Mouse (Mus musculus) ES-E14 (cell line): Measurements from ENCODE around the gene Olfr539. TPM values are rescaled to one million over a fixed set of nuclear protein-coding genes. Genes with fewer than 3 reads are reported as not detected.
"Not testable (repeated sequence)": the region's sequence is repeated elsewhere in the genome, so short reads cannot be mapped to it uniquely, and the experiment has no call there.

Experiments used
- DNase-seq: peaks from one replicate; pipeline ENCODE4 v3.0.0-alpha.2; 2013; ENCODE audit warnings: low read depth, low spot score
- H3K27ac ChIP-seq: 2 replicates; pipeline ENCODE4 v1.5.1; 2012; ENCODE audit warnings: low read depth, mild to moderate bottlenecking, low read length, moderate library complexity, mixed read lengths; ENCODE audit not compliant: poor library complexity, insufficient read depth, severe bottlenecking
- H3K36me3 ChIP-seq: 2 replicates; pipeline ENCODE4 v1.6.1; 2012; ENCODE audit warnings: mild to moderate bottlenecking, low read length, moderate library complexity, mixed read lengths; ENCODE audit not compliant: control insufficient read depth, poor library complexity, insufficient read depth, severe bottlenecking
- H3K4me1 ChIP-seq, 2 experiments: fragments of 150-350 bp in 1 of 2; sonication (generic) in 1 of 2; 2 replicates each; pipeline ENCODE4 v1.6.1; 2012; ENCODE audit warnings: low read length in 2 of 2, mild to moderate bottlenecking in 1 of 2, mixed read lengths in 1 of 2; ENCODE audit not compliant: control insufficient read depth in 2 of 2, insufficient read depth in 2 of 2, poor library complexity in 1 of 2
- H3K4me3 ChIP-seq, 2 experiments: fragments of 150-350 bp in 1 of 2; sonication (generic) in 1 of 2; 2 replicates each; pipeline ENCODE4 v1.5.1; 2012; ENCODE audit warnings: low read length in 2 of 2, low read depth in 1 of 2, mild to moderate bottlenecking in 1 of 2, mixed read lengths in 1 of 2; ENCODE audit not compliant: insufficient read depth in 1 of 2, poor library complexity in 1 of 2, severe bottlenecking in 1 of 2
- H3K9ac ChIP-seq: 2 replicates; pipeline ENCODE4 v1.6.1; 2012; ENCODE audit warnings: low read depth, mild to moderate bottlenecking, low read length, mixed read lengths; ENCODE audit not compliant: poor library complexity, insufficient read depth, severe bottlenecking
- H3K9me3 ChIP-seq: fragments of 150-350 bp; sonication (generic); 2 replicates; pipeline ENCODE4 v1.6.1; 2012; ENCODE audit warnings: low read depth, mild to moderate bottlenecking, low read length; ENCODE audit not compliant: control insufficient read depth, insufficient read depth
- CHD2 ChIP-seq: IDR thresholded peaks from 2 replicates; pipeline ENCODE4 v1.6.1; 2014; ENCODE audit warnings: mild to moderate bottlenecking, low read depth, low read length, inconsistent platforms
- HCFC1 ChIP-seq: IDR thresholded peaks from 2 replicates; pipeline ENCODE4 v1.6.1; 2012; ENCODE audit warnings: low read length, inconsistent platforms, borderline replicate concordance; ENCODE audit not compliant: insufficient read depth
- MAFK ChIP-seq: IDR thresholded peaks from 2 replicates; pipeline ENCODE4 v1.6.1; 2014; ENCODE audit warnings: mild to moderate bottlenecking, low read depth, low read length, inconsistent platforms; ENCODE audit not compliant: insufficient read depth
- ZC3H11A ChIP-seq: IDR thresholded peaks from 2 replicates; pipeline ENCODE4 v1.6.1; 2012; ENCODE audit warnings: low read depth, mild to moderate bottlenecking, inconsistent platforms, low read length, borderline replicate concordance
- ZNF384 ChIP-seq: IDR thresholded peaks from 2 replicates; pipeline ENCODE4 v1.6.1; 2012; ENCODE audit warnings: low read depth, low read length, inconsistent platforms
- in situ Hi-C, 2 experiments: fragments of 600-800 bp; cut with MboI; formaldehyde crosslinking; loops; one replicate each; pipeline ENCODE4 v1.15.1; 2025; ENCODE audit warnings: low sequenced_read_pairs in 2 of 2, inconsistent platforms in 1 of 2; ENCODE audit not compliant: unreplicated experiment in 2 of 2
- total RNA-seq: library from RNA; depleted of rRNA; stranded (reverse); fragments of 300-350 nt; gene quantifications from 2 replicates; pipeline ENCODE4 v1.2.3, GENCODE M21; 2012; rRNA removed

Olfr539 gene
- total RNA-seq: 0.40 and 0.53 TPM in 2 replicates

DNA sequence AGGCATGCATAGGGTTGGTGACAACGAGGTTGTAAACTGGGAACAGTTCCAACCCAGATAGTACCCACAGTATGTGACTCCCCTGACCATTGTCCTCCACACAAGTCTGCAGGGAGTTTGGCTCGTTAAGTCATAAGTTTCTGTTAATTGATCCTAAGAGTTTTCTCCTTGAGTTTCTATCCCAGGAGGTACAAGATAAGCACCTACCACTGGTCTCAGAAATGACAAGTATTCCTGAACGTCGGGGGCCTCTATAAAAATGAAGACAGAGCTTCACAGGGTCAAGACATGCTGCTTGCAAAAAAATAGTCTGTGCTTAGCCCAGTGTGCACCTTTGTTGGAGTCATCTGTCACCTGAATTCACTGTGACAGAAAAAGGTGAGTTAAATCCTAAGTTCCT, at the start of gene Olfr539:
Gene Olfr539, plus strand, starts transcription at position 301 of the 400 bp plus-strand sequence.
- Histone ChIP-seq H3K27ac (no peak within 1 kb of the TSS), H3K4me1 (no peaks in the 10 kb centered on the region), H3K9me3 (no peaks in the 10 kb centered on the region), H3K36me3 (no peaks in the 10 kb centered on the region), H3K4me3 (no peak within 1 kb of the TSS), H3K9ac (no peak within 1 kb of the TSS)
- TF ChIP-seq ZNF384: no peak
- no peak for TF ChIP-seq CHD2
- no peak for TF ChIP-seq MAFK
- no peak for TF ChIP-seq ZC3H11A
- no peak for TF ChIP-seq HCFC1
- in situ Hi-C loops: no loop called here
- DNase-seq: no peak

- H3K9ac ChIP-seq, H3K9me3 ChIP-seq, H3K4me3 ChIP-seq, in situ Hi-C loops, H3K27ac ChIP-seq, H3K36me3 ChIP-seq, DNase-seq, H3K4me1 ChIP-seq: not testable (repeated sequence)
Measured at GRCm38 (mm10) chr7:140628670-140629069, 31.1 kb upstream of the Olfr539 start, which contains the start of gene Olfr61. TSS of gene Olfr61 (plus strand) at chr7:140628970.

DNA sequence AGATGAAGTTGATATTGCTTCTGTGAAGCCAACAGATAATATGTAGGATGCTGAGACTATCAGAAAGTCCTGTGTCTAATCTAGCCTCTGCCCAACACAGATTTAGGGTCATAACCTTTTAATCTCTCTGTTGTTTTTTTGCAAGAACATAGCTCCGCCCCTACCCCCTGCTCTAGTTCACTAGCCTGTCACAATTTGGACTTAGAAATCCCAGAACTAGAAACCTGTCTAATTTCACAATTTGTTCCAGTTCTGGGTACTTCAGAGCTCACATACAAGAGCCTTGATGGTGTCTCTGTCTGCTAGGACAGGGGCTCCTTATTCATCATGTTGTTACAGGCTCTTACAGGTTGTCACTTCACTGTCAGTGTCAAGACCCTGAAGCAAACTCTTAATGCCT, 29.2 kb upstream of the Olfr539 start:
- no peak for TF ChIP-seq CHD2
- TF ChIP-seq MAFK: no peak
- TF ChIP-seq ZNF384: no peak
- TF ChIP-seq HCFC1: no peak
- no peak for TF ChIP-seq ZC3H11A
- H3K9me3 ChIP-seq: no peaks in the 10 kb centered on the region
- no peak overlapping the region for H3K4me3 ChIP-seq
- in situ Hi-C loops: no loop called here
- H3K4me1 ChIP-seq: no peaks in the 10 kb centered on the region; a peak in 1 of 4 replicates
- no peak overlapping the region for H3K9ac ChIP-seq
- no peak overlapping the region for H3K27ac ChIP-seq
- H3K36me3 ChIP-seq: no peaks in the 10 kb centered on the region
- DNase-seq: no peak

DNA sequence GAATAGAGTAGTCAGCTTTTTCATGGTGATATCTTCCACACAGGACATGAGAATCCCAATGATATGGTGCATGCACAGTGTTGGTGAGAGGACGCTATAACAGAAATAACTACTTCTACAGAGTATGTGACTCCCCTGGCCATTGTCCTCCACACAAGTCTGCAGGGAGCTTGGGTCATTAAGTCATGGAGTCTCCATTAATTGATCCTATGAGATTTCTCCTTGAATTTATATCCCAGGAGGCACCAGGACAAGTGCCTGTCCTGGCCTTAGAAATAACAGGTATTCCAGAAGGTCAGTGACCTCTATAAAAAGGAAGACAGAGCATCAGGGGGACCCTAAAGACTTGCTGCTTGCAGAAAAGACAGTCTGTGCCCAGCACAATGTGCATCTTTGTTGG, 13.6 kb upstream of the Olfr539 start, which contains the start of gene Olfr53:
Gene Olfr53, plus strand, starts transcription at position 301 of the 400 bp plus-strand sequence.
- H3K9me3 ChIP-seq: no peaks in the 10 kb centered on the region
- H3K9ac ChIP-seq: no peak within 1 kb of the TSS
- H3K4me1 ChIP-seq: no peaks in the 10 kb centered on the region
- no peak within 1 kb of the TSS for H3K4me3 ChIP-seq
- no peak for TF ChIP-seq CHD2
- TF ChIP-seq MAFK: no peak
- no peak for TF ChIP-seq ZC3H11A
- no peak for TF ChIP-seq ZNF384
- TF ChIP-seq HCFC1: no peak
- no peaks in the 10 kb centered on the region for H3K36me3 ChIP-seq
- no peak within 1 kb of the TSS for H3K27ac ChIP-seq
- no peak for DNase-seq
- in situ Hi-C loops: no loop called here

DNA sequence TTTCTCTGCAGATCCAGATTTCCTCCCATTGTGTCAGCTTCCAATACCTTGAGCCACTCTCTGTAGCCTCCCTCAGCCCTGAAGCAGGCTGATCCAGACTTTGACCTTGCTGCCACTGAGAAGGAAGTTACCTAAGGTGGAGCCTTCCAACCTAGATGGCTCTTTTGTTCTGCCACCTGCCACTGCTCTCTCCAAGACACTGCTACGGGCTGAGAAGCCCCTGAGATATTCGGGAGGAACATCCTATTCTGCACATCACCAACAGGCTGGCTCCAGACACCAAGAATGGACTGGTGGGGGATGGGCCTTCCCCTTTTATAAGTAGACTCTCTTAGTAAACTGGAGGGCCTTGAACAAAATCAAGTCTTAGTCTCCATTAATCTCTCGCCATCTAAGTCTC, 11.0 kb downstream of the Olfr539 start:
- H3K4me3 ChIP-seq, H3K9me3 ChIP-seq, H3K36me3 ChIP-seq, H3K9ac ChIP-seq, in situ Hi-C loops, DNase-seq, H3K27ac ChIP-seq: not testable (repeated sequence)
- peaks cover 3 to 12% of the 10 kb centered on the region in 2 experiments; a peak in 2 of 4 replicates for H3K4me1 ChIP-seq
